Mouse (Mus musculus): ENCODE results near the gene Inip. TPM values are rescaled to one million over a fixed set of nuclear protein-coding genes. Genes with fewer than 3 reads are reported as not detected.

The Inip gene
- polyA plus RNA-seq (2012; rRNA removed), result 5.0 and 5.1 TPM in 2 replicates

GRCm38 (mm10) chr4:59801489-59801888 is at the start of gene Inip:
Gene Inip, minus strand, starts transcription at chr4:59801589.

GRCm38 (mm10) chr4:59805181-59805967 is 4.0 kb upstream of the Inip start, which contains the start of gene Snx30:
Gene Snx30, plus strand, starts transcription at chr4:59805840.

Other genes with a start within 250 kb of the Inip start
- gene Hsdl2, start 220.0 kb downstream of the Inip start, polyA plus RNA-seq (2012; rRNA removed), result 32.9 and 35.0 TPM in 2 replicates
- gene E130308A19Rik, start 175.4 kb downstream of the Inip start, polyA plus RNA-seq (2012; rRNA removed), result 2.3 and 2.6 TPM in 2 replicates
- gene Snx30, start 4.3 kb upstream of the Inip start, polyA plus RNA-seq (2012; rRNA removed), result 2.5 and 2.8 TPM in 2 replicates
- not detected in 2 replicates for gene Slc46a2, start 113.5 kb upstream of the Inip start, polyA plus RNA-seq (2012; rRNA removed)
- not detected in 2 replicates for gene Mup4, start 159.1 kb upstream of the Inip start, polyA plus RNA-seq (2012; rRNA removed)
- not detected in 2 replicates for gene Mup6, start 162.7 kb upstream of the Inip start, polyA plus RNA-seq (2012; rRNA removed)

Measured in liver, embryonic 18 days (tissue).